Mouse (Mus musculus): ENCODE measurements at regions not wholly inside any gene's neighbourhood (a gene's known extent, or its start where the extent isn't known, plus 50 kb on each side); places are given as distances from the start of the nearest gene placed in this dataset.

DNA sequence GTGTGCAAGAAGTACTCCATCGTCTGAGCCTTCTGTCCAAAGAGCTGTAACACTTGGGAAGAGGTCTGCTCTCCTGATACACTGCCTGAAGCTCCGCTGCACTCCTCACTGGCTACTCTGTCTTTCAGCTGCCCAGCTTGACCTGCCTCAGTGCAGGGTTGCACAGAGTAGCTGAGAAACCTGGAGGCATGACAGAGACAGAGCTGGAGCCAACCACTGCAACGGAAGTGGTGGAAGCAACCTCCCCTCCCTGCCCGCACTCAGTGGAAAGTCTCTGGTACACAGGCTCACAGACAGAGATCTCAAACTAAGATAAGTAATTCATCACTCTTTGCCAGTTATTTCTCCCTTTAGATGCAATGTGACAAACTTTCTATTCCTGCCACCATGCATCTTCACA, 1638.4 kb downstream of the Kcnt2 start:
- TF ChIP-seq CTCF (IDR thresholded peaks at IDR 0.05): no peak
- no peak for TF ChIP-seq EP300 (IDR thresholded peaks at IDR 0.05)
